Mouse (Mus musculus) regulatory T cell (primary cell): Measurements from ENCODE around the gene Fyttd1.
"Not testable (repeated sequence)": the region's sequence is repeated elsewhere in the genome, so short reads cannot be mapped to it uniquely, and the experiment has no call there.

ENCODE experiments used
- in situ Hi-C: fragments of 300-600 bp; cut with MboI, MseI; formaldehyde crosslinking; loops from one replicate; pipeline ENCODE4 v1.15.1; 2025; ENCODE audit warnings: high pct_unique_total_duplicates

The Fyttd1 gene

GRCm38 (mm10) chr16:32878972-32879926 lies 1.9 kb downstream of the Fyttd1 start:
- in situ Hi-C loops, result loop anchor here (5.0 kb wide), 1 partner anchor 67 kb away; the partner anchor contains the start of gene Smbd1

GRCm38 (mm10) chr16:32881538-32881937 lies 4.2 kb downstream of the Fyttd1 start:
- in situ Hi-C loops, result no loop called here

DNA sequence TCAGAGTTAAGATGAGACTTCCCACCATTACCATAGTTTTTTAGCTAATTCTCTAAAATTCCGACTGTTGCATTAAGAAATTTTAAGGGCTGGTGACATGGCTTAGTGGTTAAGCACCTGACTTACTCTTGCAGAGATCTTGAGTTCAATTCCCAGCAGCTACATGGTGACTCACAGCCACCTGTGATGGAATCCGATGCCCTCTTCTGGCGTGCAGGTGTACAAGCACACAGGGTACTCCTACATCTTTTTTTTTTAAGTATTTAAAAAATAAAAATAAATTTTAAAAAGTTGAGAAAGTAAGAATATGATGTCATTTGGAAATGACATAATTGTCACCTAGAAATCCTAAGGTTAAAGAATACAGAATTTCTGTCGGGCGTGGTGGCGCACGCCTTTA lies 10.7 kb downstream of the Fyttd1 start:
- in situ Hi-C loops, result no loop called here

- in situ Hi-C loops, result no loop called here
Observed at GRCm38 (mm10) chr16:32889881-32890280, 12.6 kb downstream of the Fyttd1 start.

GRCm38 (mm10) chr16:32896126-32896525 lies 18.8 kb downstream of the Fyttd1 start:
- in situ Hi-C loops, result no loop called here

GRCm38 (mm10) chr16:32901360-32902050 lies 24.2 kb downstream of the Fyttd1 start:
- in situ Hi-C loops, result no loop called here

- in situ Hi-C loops, result no loop called here
Observed at GRCm38 (mm10) chr16:32902051-32902428, 24.7 kb downstream of the Fyttd1 start.

- in situ Hi-C loops, result no loop called here
Observed at GRCm38 (mm10) chr16:32906186-32906585, 28.9 kb downstream of the Fyttd1 start.

GRCm38 (mm10) chr16:32906727-32907126 lies 29.4 kb downstream of the Fyttd1 start:
- in situ Hi-C loops, result no loop called here

GRCm38 (mm10) chr16:32913212-32913611 lies 35.9 kb downstream of the Fyttd1 start:
- in situ Hi-C loops, result no loop called here

DNA sequence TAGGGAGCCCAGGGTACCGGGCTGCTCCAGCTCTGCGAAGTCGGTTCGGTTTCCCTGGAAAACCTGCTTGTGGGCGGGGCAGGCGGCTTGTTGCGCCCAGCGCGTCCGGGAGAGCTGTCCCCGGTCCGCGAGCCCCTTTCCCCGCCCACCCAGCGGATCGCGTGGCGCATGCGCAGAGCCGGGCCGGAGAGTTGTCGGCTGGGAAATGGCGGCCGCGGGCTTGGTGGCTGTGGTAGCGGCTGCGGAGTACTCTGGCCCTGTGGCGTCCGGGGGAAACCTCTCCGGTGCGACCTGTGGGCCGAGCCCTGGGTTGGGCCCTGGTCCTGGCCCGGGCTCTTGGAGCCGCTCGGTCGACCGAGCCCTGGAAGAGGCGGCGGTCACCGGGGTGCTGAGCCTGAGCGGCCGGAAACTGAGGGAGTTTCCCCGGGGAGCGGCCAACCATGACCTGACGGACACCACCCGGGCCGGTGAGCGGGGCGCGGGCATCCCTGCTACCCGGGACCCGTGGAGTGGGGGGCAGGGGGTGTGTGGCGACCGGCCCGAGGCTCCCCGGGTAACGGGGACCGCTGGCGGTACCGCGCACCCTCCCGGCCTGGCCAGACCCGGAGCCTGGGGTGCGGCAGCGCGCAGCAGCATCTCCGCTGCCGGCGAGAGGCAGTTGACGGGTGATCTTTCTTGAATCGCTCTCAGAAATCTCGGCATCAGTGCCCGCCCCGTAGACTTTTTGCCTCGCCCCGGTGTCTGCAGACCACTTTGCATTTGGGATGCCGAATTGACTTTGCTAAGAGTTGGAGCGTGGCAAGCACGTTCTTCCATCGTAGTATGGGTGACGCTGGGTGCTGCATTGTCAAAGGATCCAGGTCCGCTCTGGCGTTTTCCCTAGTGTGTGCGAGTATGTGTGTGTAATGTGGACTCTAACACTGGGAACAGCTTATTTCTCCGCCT lies 36.9 kb downstream of the Fyttd1 start, which contains the start of gene Lrch3:
TSS of gene Lrch3 (plus strand) at position 164 of the 945 bp plus-strand sequence.
- in situ Hi-C loops, result no loop called here

DNA sequence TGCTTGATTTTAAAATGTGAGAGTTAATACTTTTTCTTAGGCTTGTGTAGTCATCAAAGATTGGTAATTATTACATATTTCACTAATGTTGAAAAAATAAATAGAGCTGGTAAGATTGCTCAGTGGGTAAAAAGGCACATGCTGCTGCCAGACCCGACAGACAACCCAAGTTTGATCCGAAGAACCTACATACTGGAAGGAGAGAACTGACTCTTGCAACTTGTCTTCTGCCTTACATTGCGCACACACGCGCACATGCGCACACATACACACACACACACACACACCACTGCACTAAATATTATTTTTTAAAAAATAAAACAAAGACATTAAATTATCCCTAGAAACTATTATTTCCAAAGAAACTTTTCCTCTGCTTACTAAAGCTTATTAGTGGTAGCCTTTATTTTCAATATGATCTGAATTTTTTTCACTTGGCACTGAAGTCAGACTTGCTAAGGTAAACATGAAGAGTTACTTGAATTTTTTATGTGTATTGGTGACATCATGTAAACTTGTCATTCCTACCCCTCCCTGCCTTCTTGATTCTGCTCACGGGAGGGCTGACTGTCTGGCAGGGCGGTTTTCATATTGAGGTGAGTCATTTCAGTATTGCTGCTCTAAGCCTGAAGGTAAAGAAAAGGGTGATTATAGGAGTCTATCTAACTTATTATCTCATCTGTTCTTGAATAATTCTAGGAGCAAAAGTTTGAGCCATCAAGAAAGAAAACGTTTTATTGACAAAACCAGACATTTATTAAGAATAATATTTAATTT lies 38.2 kb downstream of the Fyttd1 start:
- in situ Hi-C loops, result no loop called here

- in situ Hi-C loops, result not testable (repeated sequence)
Observed at GRCm38 (mm10) chr16:32926629-32927028, 49.3 kb downstream of the Fyttd1 start.

- in situ Hi-C loops, result no loop called here
Observed at GRCm38 (mm10) chr16:32927044-32927443, 49.7 kb downstream of the Fyttd1 start.

DNA sequence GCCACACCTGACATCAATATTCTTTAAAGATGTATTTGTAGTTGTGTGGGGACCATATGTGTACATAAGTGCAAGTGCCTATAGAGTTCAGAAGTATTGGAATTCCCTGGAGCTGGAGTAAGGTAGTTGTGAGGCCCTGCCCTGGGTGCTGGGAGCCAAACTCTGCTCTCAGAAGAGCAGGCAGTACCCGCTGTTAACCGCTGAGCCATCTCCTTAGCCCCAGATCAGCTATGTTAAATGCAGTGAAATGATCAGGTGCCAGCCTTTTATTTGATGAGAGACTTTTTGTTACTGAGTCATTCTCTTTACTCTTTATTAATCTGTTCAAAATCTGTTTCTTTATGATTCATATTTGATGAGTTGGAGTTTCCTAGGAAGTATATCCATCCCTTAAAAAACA lies 52.6 kb downstream of the Fyttd1 start:
- in situ Hi-C loops, result no loop called here

DNA sequence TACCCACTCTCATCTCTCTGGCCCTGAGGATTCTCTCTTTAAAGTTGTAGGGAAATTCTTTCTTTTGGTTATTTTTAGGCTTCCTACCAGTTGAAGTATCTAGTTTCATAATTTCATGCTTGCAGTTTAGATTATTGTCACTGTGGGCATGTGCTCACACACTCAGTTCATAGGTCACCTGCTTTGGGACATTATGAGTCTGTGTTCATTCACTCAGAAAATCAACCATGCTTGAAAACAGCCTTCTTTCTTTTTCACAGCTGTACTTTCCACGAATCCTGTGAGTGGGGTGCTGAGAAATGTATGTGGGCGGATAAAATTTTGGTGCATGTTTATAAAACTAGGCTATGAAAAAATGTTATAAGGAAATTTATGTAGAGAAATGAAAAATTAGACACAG lies 57.2 kb downstream of the Fyttd1 start:
- in situ Hi-C loops, result no loop called here

DNA sequence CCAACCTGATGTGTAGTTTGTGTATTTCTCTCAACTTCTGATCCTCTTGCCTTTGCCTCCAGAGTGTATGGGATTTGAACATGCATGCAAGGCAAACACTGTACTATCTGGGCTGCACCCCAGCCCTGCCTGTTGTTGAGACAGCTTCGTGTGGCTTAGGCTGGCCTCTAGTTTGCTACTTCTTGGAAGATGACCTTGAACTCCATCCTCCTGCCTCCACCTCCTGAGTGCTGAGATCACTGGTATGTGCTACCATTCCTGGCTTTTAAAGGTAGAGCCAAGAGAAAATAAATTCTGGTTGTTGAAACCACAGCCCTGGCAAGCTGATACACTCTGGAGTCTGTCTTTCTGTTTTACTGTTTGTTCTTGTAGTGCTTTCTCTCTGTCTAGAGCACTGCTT lies 57.8 kb downstream of the Fyttd1 start:
- in situ Hi-C loops, result no loop called here

DNA sequence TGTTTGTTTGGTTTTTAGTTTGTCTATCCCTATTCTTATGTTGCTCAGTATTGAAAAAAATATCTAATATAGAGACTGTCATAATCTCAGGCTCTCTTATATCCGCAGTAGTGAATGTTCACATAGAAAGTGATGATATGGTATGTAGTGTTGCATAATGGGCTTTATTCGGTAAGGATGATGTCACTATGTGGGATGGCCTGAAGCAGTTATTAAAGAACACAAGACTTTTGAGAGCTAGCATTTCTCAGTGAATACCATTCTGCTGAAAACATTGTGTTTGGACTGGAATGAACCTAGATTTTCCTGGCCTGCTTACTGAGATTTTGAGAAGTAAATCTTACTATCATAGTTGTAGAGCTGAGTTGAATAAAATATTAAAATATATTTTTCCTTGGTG lies 60.1 kb downstream of the Fyttd1 start:
- in situ Hi-C loops, result no loop called here

DNA sequence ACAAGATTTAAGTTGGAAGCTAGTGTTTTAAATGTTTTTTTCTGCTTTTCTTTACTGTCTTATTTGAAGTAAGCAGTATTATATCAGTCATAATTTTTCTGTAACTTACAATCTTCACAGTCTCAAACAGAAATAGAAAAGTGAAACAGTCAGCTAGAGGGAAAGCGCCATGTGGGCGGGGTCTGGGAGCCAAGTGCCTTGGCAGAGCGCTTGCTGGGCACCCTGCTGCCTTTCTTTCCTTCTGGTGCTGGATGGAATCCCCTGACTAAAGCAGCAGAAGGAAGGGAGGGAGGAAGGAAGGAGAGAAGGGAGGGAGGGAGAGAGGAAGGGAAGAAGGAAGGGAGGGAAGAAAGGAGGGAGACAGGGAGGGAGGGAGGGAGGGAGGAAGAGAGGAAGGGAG lies 62.0 kb downstream of the Fyttd1 start:
- in situ Hi-C loops, result not testable (repeated sequence)

DNA sequence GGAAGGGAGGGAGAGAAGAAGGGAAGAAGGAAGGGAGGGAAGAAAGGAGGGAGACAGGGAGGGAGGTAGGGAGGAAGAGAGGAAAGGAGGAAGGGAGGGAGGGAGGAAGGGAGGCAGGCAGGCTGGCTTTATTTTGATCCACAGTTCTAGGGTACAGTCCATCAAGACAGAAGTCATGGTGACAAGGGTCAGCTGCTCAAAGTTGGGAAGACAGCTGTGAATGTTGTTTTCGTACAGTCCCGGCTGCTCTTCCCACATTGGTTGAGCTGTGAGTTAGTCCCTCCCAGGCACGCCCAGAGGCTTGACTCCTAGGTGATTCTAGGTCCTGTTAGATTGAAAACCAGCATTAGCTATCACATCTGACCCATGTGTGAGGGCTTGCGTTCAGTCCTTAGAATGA lies 62.4 kb downstream of the Fyttd1 start:
- in situ Hi-C loops, result loop anchor here (5.0 kb wide), 1 partner anchor 1567 kb away; no protein-coding TSS in a partner anchor

DNA sequence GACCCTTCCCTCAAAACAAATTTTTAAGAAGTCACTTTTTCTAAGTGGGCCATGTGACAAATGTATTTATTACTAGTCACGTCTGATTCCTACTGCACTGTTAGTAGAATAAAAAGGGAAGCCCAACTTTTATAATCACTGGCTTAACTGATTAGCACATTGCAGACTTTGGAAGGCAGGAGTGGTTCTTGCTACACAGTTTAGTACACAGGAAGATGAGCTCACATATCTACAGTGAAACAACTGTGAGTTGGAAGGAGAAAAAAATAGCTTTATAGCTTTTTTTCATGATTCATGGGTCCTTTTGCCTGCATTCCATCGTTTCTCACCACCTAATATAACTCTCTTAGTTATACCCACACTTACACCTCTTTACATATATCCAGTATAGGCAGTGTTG lies 63.9 kb downstream of the Fyttd1 start:
- in situ Hi-C loops, result loop anchor here (5.0 kb wide), 1 partner anchor 1569 kb away; no protein-coding TSS in a partner anchor
